Mouse (Mus musculus): ENCODE data around the gene Gpx4. TPM values are rescaled to one million over a fixed set of nuclear protein-coding genes. Genes with fewer than 3 reads are reported as not detected.

The Gpx4 gene
- polyA plus RNA-seq, 1 experiment, result 551 TPM

GRCm38 (mm10) chr10:80098630-80099029 lies 51.7 kb downstream of the Gpx4 start:
- TF ChIP-seq GATA1 (IDR thresholded peaks at IDR 0.05; ENCODE audit: low read length) (no peak), TAL1 (IDR thresholded peaks at IDR 0.05; ENCODE audit: low read length) (no peak)
- Histone ChIP-seq H3K27me3 (ENCODE audit: control insufficient read depth) (no peaks in the 10 kb centered on the region), H3K9me3 (ENCODE audit: control insufficient read depth, low read length) (no peaks in the 10 kb centered on the region), H3K4me1 (ENCODE audit: control insufficient read depth) (peaks cover 91% of the 10 kb centered on the region), H3K4me3 (replicated peaks) (peak overlapping the region; percentile 6), H3K36me3 (ENCODE audit: control insufficient read depth) (peaks cover 63% of the 10 kb centered on the region)

DNA sequence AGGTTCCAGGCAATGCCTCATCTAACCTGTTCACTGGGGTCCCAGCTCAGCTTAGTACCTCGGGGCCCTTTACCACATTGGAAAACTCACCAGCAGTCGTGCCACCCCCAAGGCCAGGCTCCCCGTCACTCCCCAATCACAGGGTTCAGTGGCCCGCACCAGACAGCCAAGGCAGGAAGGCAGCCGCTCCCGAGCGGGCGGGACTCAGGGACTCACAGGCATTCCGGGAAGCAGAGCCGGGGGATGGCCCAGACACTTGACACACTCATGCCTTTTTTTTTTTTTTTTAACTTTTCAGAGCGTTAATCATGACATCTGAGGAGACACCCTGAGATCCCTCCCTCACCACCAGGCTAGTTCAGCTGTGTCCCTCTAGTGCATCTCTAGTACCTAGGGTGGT lies 54.0 kb downstream of the Gpx4 start:
- H3K9me3 ChIP-seq (ENCODE audit: control insufficient read depth, low read length), result no peaks in the 10 kb centered on the region
- peaks cover 43% of the 10 kb centered on the region for H3K36me3 ChIP-seq (ENCODE audit: control insufficient read depth)
- no peaks in the 10 kb centered on the region for H3K27me3 ChIP-seq (ENCODE audit: control insufficient read depth)
- peaks cover 87% of the 10 kb centered on the region for H3K4me1 ChIP-seq (ENCODE audit: control insufficient read depth)
- H3K4me3 ChIP-seq (replicated peaks), result peak overlapping the region; percentile 91
- no peak for TF ChIP-seq TAL1 (IDR thresholded peaks at IDR 0.05; ENCODE audit: low read length)
- TF ChIP-seq GATA1 (IDR thresholded peaks at IDR 0.05; ENCODE audit: low read length), result no peak

DNA sequence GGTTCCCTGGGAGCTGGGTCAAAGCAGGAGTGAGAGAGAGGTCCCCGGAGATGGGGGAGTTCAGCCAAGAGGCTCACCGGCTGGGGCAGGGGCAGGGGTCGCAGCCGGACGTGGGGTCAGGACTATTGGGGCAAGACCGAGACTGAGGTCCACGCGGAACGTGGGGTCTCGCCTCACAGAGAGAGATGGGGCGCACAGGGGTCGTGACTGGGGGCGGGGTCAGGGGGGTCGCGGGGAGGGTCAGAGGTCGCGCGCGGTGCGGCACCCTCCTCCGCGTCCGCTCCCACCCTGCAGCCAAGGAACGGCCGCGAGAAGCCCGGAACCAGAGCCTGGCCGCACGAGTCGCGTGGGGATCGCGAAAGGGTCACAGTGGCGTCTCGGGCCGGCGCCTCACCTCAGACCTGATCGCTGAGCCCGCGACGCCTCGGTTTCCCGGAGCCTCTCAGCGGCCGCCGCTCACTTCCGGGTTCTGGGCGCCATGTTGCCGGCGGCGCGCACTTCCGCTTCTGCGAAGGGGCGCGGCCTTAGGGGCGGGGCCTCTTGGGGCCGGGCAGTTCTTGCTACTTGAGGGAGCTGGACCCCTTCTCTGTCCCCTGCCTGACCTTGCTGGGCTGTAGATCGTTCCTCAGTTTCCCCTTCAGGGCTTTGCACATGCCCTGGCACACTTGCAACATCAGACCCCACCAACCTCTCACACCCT lies 55.4 kb downstream of the Gpx4 start:
- no peaks in the 10 kb centered on the region for H3K27me3 ChIP-seq (ENCODE audit: control insufficient read depth)
- no peaks in the 10 kb centered on the region for H3K9me3 ChIP-seq (ENCODE audit: control insufficient read depth, low read length)
- H3K4me3 ChIP-seq (replicated peaks), result peak overlapping the region; percentile 91
- TF ChIP-seq GATA1 (IDR thresholded peaks at IDR 0.05; ENCODE audit: low read length) (no peak), TAL1 (IDR thresholded peaks at IDR 0.05; ENCODE audit: low read length) (no peak)
- peaks cover 80% of the 10 kb centered on the region for H3K4me1 ChIP-seq (ENCODE audit: control insufficient read depth)
- H3K36me3 ChIP-seq (ENCODE audit: control insufficient read depth), result peaks cover 32% of the 10 kb centered on the region

GRCm38 (mm10) chr10:80103032-80103431 lies 56.1 kb downstream of the Gpx4 start:
- TF ChIP-seq TAL1 (IDR thresholded peaks at IDR 0.05; ENCODE audit: low read length) (peak; percentile 65), GATA1 (IDR thresholded peaks at IDR 0.05; ENCODE audit: low read length) (peak; percentile 58)

DNA sequence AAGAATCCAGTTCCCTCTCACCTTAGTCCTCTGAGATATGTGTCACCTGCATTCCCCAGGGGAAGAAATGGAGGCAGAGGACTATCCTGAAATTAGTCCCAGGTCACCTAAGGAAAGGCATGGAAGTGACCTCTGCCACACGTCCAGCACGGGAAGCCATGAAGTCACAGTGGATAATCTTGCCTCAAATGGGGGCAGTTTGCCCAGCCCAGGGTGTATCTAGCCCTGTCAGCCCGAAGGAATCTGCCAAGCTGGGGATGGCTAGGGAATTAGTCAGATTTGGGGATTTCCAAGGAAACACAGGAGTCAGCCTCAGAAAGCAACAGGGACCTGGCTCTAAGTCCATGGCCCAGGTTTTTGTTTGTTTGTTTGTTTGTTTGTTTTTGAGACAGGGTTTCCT lies 57.2 kb downstream of the Gpx4 start:
- Histone ChIP-seq H3K27me3 (ENCODE audit: control insufficient read depth) (no peaks in the 10 kb centered on the region), H3K4me3 (replicated peaks) (no peak overlapping the region), H3K36me3 (ENCODE audit: control insufficient read depth) (peaks cover 19% of the 10 kb centered on the region), H3K4me1 (ENCODE audit: control insufficient read depth) (peaks cover 70% of the 10 kb centered on the region), H3K9me3 (ENCODE audit: control insufficient read depth, low read length) (no peaks in the 10 kb centered on the region)
- TF ChIP-seq GATA1 (IDR thresholded peaks at IDR 0.05; ENCODE audit: low read length) (no peak), TAL1 (IDR thresholded peaks at IDR 0.05; ENCODE audit: low read length) (no peak)

More at GRCm38 (mm10) chr10:80103032-80103431, 56.1 kb downstream of the Gpx4 start:
- Histone ChIP-seq H3K4me1 (ENCODE audit: control insufficient read depth) (peaks cover 79% of the 10 kb centered on the region), H3K27me3 (ENCODE audit: control insufficient read depth) (no peaks in the 10 kb centered on the region), H3K36me3 (ENCODE audit: control insufficient read depth) (peaks cover 29% of the 10 kb centered on the region), H3K4me3 (replicated peaks) (peak overlapping the region; percentile 91), H3K9me3 (ENCODE audit: control insufficient read depth, low read length) (no peaks in the 10 kb centered on the region)

- Histone ChIP-seq H3K36me3 (ENCODE audit: control insufficient read depth) (peaks cover 6% of the 10 kb centered on the region), H3K27me3 (ENCODE audit: control insufficient read depth) (no peaks in the 10 kb centered on the region), H3K4me1 (ENCODE audit: control insufficient read depth) (peaks cover 67% of the 10 kb centered on the region), H3K4me3 (replicated peaks) (no peak within 1 kb of the TSS), H3K9me3 (ENCODE audit: control insufficient read depth, low read length) (no peaks in the 10 kb centered on the region)
- TF ChIP-seq TAL1 (IDR thresholded peaks at IDR 0.05; ENCODE audit: low read length) (no peak), GATA1 (IDR thresholded peaks at IDR 0.05; ENCODE audit: low read length) (no peak)
These were observed 58.5 kb downstream of the Gpx4 start, which contains the start of gene Sbno2 for GRCm38 (mm10) chr10:80105460-80105859. Gene Sbno2, minus strand, starts transcription at chr10:80105571.

DNA sequence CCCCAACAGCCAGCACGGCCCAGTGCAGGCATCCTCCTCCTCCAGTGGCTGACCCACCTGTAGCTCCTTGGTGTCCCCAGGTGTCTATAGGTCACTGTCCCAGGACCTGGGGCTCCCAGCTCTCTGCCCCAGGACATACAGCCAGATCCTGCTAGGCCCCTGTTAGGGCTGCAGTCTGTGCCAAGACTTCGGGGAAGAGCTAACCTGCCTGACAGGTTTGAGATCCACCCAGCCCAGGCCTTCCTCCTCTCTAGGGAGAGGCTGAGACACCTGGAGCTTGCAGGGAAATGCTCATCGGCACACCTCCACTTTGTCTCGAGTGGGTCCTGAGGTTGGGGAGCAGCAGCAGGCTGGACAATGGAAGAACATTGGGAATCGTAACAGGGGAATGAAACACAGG lies 59.0 kb downstream of the Gpx4 start:
- Histone ChIP-seq H3K36me3 (ENCODE audit: control insufficient read depth) (peaks cover 1% of the 10 kb centered on the region), H3K4me1 (ENCODE audit: control insufficient read depth) (peaks cover 64% of the 10 kb centered on the region), H3K9me3 (ENCODE audit: control insufficient read depth, low read length) (no peaks in the 10 kb centered on the region), H3K4me3 (replicated peaks) (no peak overlapping the region), H3K27me3 (ENCODE audit: control insufficient read depth) (no peaks in the 10 kb centered on the region)
- TF ChIP-seq GATA1 (IDR thresholded peaks at IDR 0.05; ENCODE audit: low read length), result no peak
- no peak for TF ChIP-seq TAL1 (IDR thresholded peaks at IDR 0.05; ENCODE audit: low read length)

Other genes with a start within 250 kb of the Gpx4 start
- gene Misp, start 226.2 kb upstream of the Gpx4 start, polyA plus RNA-seq (2012), result not detected in 2 replicates
- 46.1 and 67.9 TPM in 2 replicates for gene Ptbp1, start 192.7 kb upstream of the Gpx4 start, polyA plus RNA-seq (2012)
- 3.5 TPM in 2 replicates for gene Prtn3, start 172.7 kb upstream of the Gpx4 start, polyA plus RNA-seq (2012)
- gene Plppr3, start 172.5 kb upstream of the Gpx4 start, polyA plus RNA-seq (2012), result 0.06 and 0.11 TPM in 2 replicates
- 1.5 and 1.8 TPM in 2 replicates for gene Elane, start 160.9 kb upstream of the Gpx4 start, polyA plus RNA-seq (2012)
- gene Cfd, start 156.3 kb upstream of the Gpx4 start, polyA plus RNA-seq (2012), result not detected in 2 replicates
- gene Med16, start 138.2 kb upstream of the Gpx4 start, polyA plus RNA-seq (2012), result 4.1 and 4.9 TPM in 2 replicates
- 0.21 TPM in 1 of 2 replicates, not detected in the other for gene Gm26602, start 136.3 kb upstream of the Gpx4 start, polyA plus RNA-seq (2012)
- gene Kiss1r, start 130.2 kb upstream of the Gpx4 start, polyA plus RNA-seq (2012), result 0.01 TPM in 1 of 2 replicates, not detected in the other
- gene R3hdm4, start 126.0 kb upstream of the Gpx4 start, polyA plus RNA-seq (2012), result 9.9 and 13.0 TPM in 2 replicates
- gene Arid3a, start 120.1 kb upstream of the Gpx4 start, polyA plus RNA-seq (2012), result 1.0 and 1.4 TPM in 2 replicates
- gene Wdr18, start 87.0 kb upstream of the Gpx4 start, polyA plus RNA-seq (2012), result 4.4 and 4.9 TPM in 2 replicates
- 0.01 TPM in 1 of 2 replicates, not detected in the other for gene Grin3b, start 76.5 kb upstream of the Gpx4 start, polyA plus RNA-seq (2012)
- gene Tmem259, start 62.8 kb upstream of the Gpx4 start, polyA plus RNA-seq (2012), result 47.6 and 49.5 TPM in 2 replicates
- 0.59 and 0.74 TPM in 2 replicates for gene Cnn2, start 58.6 kb upstream of the Gpx4 start, polyA plus RNA-seq (2012)
- 7.6 and 7.9 TPM in 2 replicates for gene Abca7, start 50.7 kb upstream of the Gpx4 start, polyA plus RNA-seq (2012)
- 1.5 and 1.7 TPM in 2 replicates for gene Arhgap45, start 30.5 kb upstream of the Gpx4 start, polyA plus RNA-seq (2012)
- 11.9 and 17.1 TPM in 2 replicates for gene Polr2e, start 7.4 kb upstream of the Gpx4 start, polyA plus RNA-seq (2012)
- 3.4 and 3.9 TPM in 2 replicates for gene Sbno2, start 58.4 kb downstream of the Gpx4 start, polyA plus RNA-seq (2012)
- 69.2 and 71.6 TPM in 2 replicates for gene Stk11, start 68.6 kb downstream of the Gpx4 start, polyA plus RNA-seq (2012)
- gene Atp5d, start 91.5 kb downstream of the Gpx4 start, polyA plus RNA-seq (2012), result 139 and 144 TPM in 2 replicates
- 0.15 and 0.52 TPM in 2 replicates for gene Cbarp, start 93.7 kb downstream of the Gpx4 start, polyA plus RNA-seq (2012)
- gene Midn, start 101.1 kb downstream of the Gpx4 start, polyA plus RNA-seq (2012), result 7.0 and 9.3 TPM in 2 replicates
- gene Cirbp, start 118.8 kb downstream of the Gpx4 start, polyA plus RNA-seq (2012), result 3.9 and 4.3 TPM in 2 replicates
- gene 1600002K03Rik, start 125.8 kb downstream of the Gpx4 start, polyA plus RNA-seq (2012), result 0.60 and 0.99 TPM in 2 replicates
- 0.10 and 0.16 TPM in 2 replicates for gene Efna2, start 132.3 kb downstream of the Gpx4 start, polyA plus RNA-seq (2012)
- gene Mum1, start 179.3 kb downstream of the Gpx4 start, polyA plus RNA-seq (2012), result 4.2 and 4.7 TPM in 2 replicates
- 19.0 and 28.9 TPM in 2 replicates for gene Ndufs7, start 202.0 kb downstream of the Gpx4 start, polyA plus RNA-seq (2012)
- 0.11 and 0.20 TPM in 2 replicates for gene Gamt, start 213.8 kb downstream of the Gpx4 start, polyA plus RNA-seq (2012)
- gene Dazap1, start 214.3 kb downstream of the Gpx4 start, polyA plus RNA-seq (2012), result 76.5 and 84.5 TPM in 2 replicates
- 998 and 1,528 TPM in 2 replicates for gene Rps15, start 245.3 kb downstream of the Gpx4 start, polyA plus RNA-seq (2012)
- gene Apc2, start 248.8 kb downstream of the Gpx4 start, polyA plus RNA-seq (2012), result under 0.01 TPM in 1 of 2 replicates, not detected in the other

Data from erythroblast, embryonic 14.5 days (primary cell).